Mouse (Mus musculus): ENCODE results near the gene Hint1.
"Not testable (repeated sequence)": the region's sequence is repeated elsewhere in the genome, so short reads cannot be mapped to it uniquely, and the experiment has no call there.

Hint1 gene

GRCm38 (mm10) chr11:54866119-54867048, at the start of gene Hint1:
Hint1 (plus strand) TSS chr11:54866383.
- peak; percentile 94 to 95 for DNase-seq (ENCODE audit: low spot score in 2 of 2)

GRCm38 (mm10) chr11:54817449-54817848, 48.7 kb upstream of the Hint1 start:
- DNase-seq (ENCODE audit: low spot score in 2 of 2): no peak

- no peak for DNase-seq (ENCODE audit: low spot score in 2 of 2)
Observed at GRCm38 (mm10) chr11:54819489-54819888, 46.7 kb upstream of the Hint1 start.

- DNase-seq (ENCODE audit: low spot score in 2 of 2): peak in 1 of 2 experiments; percentile 58
Observed at GRCm38 (mm10) chr11:54823467-54823866, 42.7 kb upstream of the Hint1 start.

GRCm38 (mm10) chr11:54825774-54826173, 40.4 kb upstream of the Hint1 start:
- no peak for DNase-seq (ENCODE audit: low spot score in 2 of 2)

- DNase-seq (ENCODE audit: low spot score in 2 of 2): no peak
Observed at GRCm38 (mm10) chr11:54826819-54827218, 39.4 kb upstream of the Hint1 start.

GRCm38 (mm10) chr11:54833833-54834232, 32.4 kb upstream of the Hint1 start:
- DNase-seq (ENCODE audit: low spot score in 2 of 2): peak; percentile 56 to 79

- DNase-seq (ENCODE audit: low spot score in 2 of 2): no peak
Observed at GRCm38 (mm10) chr11:54834596-54834995, 31.6 kb upstream of the Hint1 start.

GRCm38 (mm10) chr11:54836106-54836505, 30.1 kb upstream of the Hint1 start:
- peak; percentile 65 to 72 for DNase-seq (ENCODE audit: low spot score in 2 of 2)

- no peak for DNase-seq (ENCODE audit: low spot score in 2 of 2)
Observed at GRCm38 (mm10) chr11:54839696-54840095, 26.5 kb upstream of the Hint1 start.

GRCm38 (mm10) chr11:54840891-54841290, 25.3 kb upstream of the Hint1 start:
- peak; percentile 50 to 61 for DNase-seq (ENCODE audit: low spot score in 2 of 2)

GRCm38 (mm10) chr11:54844424-54844823, 21.8 kb upstream of the Hint1 start:
- no peak for DNase-seq (ENCODE audit: low spot score in 2 of 2)

GRCm38 (mm10) chr11:54844959-54845358, 21.2 kb upstream of the Hint1 start:
- DNase-seq (ENCODE audit: low spot score in 2 of 2): no peak

- DNase-seq (ENCODE audit: low spot score in 2 of 2): peak in 1 of 2 experiments; percentile 59
Observed at GRCm38 (mm10) chr11:54845470-54846442, 20.4 kb upstream of the Hint1 start.

- DNase-seq (ENCODE audit: low spot score in 2 of 2): no peak
Observed at GRCm38 (mm10) chr11:54849961-54850758, 16.0 kb upstream of the Hint1 start.

- DNase-seq (ENCODE audit: low spot score in 2 of 2): no peak
Observed at GRCm38 (mm10) chr11:54851656-54852055, 14.5 kb upstream of the Hint1 start.

GRCm38 (mm10) chr11:54858880-54859279, 7.3 kb upstream of the Hint1 start:
- DNase-seq (ENCODE audit: low spot score in 2 of 2): not testable (repeated sequence)

- no peak for DNase-seq (ENCODE audit: low spot score in 2 of 2)
Observed at GRCm38 (mm10) chr11:54859322-54860165, 6.6 kb upstream of the Hint1 start.

GRCm38 (mm10) chr11:54860256-54861038, 5.7 kb upstream of the Hint1 start, which contains the start of gene Lyrm7:
Lyrm7 (minus strand) TSS chr11:54860916.
- DNase-seq (ENCODE audit: low spot score in 2 of 2): peak; percentile 99
